Mouse (Mus musculus) ZHBTc4 (cell line): ENCODE data around the gene Col19a1.

ENCODE experiments used
- DNase-seq: peaks from one replicate; pipeline ENCODE4 v3.0.0-alpha.2; 2011; ENCODE audit warnings: low read depth, low spot score

The Col19a1 gene

GRCm38 (mm10) chr1:24461305-24461887 is 125.9 kb downstream of the Col19a1 start:
- no peak for DNase-seq

DNA sequence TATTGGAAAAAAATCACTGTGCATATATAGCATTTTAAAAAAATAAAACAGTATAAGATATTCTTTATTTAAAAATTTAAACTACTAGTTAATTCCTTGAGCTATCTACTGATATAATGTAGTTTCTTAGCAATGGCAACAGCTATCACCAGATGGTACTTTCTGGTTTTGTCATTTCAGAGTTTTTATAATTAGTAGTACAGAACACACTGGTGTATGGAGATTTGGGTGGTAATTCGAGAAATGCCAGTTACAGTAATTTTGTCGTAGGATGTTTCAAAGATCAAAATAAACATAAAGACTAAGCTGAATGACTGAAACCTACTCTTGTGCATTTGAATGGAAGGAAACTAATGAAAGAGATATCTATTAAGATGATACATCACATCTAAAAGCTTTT is 129.3 kb downstream of the Col19a1 start:
- DNase-seq: no peak

DNA sequence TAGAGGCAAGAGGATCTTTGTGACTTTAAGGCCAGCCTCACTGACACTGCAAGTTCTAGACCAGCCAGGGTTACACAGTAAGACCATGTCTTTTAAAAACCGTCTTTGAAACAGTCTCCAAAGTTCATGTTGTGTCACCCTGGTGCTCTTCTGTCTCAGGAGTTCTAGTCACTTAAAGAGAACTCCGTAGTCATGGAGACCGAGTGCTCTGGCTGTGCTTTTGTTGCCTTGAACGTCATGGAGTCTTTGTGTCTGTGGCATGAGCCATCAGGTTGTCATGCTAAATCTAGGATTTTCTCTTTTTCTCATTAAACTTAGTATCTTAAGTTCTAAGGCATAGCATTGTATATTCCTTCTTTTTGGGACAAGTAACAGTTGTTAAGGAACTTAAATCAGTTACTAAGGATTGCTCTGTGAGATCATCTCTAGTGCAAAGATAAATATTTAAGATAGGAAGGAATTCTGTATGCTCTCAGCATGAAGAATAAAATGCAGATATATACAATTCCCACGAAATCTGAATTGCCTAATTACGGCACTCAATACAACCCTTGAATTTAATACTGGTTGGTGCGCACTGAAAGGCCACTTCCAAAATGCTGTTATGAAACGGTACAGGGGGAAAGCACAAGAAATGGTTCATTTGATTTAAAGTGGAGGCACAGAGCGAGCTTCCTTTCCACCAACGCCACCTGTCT is 134.6 kb downstream of the Col19a1 start:
- peak; percentile 9 for DNase-seq

- no peak for DNase-seq
Observed at GRCm38 (mm10) chr1:24452159-24452558, 135.1 kb downstream of the Col19a1 start.

GRCm38 (mm10) chr1:24437425-24437824 is 149.8 kb downstream of the Col19a1 start:
- DNase-seq: no peak

- no peak for DNase-seq
Observed at GRCm38 (mm10) chr1:24428306-24428705, 159.0 kb downstream of the Col19a1 start.

DNA sequence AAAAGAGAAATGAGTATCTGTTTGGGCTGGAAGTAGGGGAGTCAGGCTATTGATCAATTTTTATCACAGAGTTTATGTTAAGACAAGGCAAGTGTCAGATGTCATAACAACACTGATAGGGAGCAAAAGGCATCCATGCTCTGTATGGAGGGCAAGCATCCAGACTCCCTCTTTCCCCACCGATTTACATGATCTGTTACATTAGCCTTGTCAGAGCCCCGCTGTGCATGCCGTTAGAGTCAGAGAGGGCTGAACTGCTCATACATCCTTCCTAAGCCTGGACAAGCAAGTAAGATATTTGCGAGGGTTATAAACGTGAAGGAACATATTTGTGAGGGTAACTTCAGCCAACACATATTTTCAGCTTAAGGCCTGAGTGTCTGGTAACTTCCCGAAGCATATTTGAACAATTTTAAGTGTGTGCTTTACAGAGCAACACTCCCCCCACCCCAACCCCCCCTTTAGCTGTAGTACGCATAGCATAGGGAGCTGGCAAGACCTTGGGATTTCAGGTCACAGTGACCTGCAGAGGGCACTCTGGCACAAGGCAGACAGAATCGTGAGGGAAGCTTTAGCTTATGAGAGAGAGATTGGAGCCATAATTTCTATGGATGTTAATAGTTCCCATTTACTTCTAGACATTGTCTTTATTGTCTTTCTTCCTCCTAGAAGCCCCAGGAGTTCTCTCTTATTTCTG is 209.0 kb downstream of the Col19a1 start:
- no peak for DNase-seq

GRCm38 (mm10) chr1:24374902-24375301 is 212.4 kb downstream of the Col19a1 start:
- DNase-seq: peak; percentile 56

GRCm38 (mm10) chr1:24373671-24374070 is 213.6 kb downstream of the Col19a1 start:
- DNase-seq: no peak

DNA sequence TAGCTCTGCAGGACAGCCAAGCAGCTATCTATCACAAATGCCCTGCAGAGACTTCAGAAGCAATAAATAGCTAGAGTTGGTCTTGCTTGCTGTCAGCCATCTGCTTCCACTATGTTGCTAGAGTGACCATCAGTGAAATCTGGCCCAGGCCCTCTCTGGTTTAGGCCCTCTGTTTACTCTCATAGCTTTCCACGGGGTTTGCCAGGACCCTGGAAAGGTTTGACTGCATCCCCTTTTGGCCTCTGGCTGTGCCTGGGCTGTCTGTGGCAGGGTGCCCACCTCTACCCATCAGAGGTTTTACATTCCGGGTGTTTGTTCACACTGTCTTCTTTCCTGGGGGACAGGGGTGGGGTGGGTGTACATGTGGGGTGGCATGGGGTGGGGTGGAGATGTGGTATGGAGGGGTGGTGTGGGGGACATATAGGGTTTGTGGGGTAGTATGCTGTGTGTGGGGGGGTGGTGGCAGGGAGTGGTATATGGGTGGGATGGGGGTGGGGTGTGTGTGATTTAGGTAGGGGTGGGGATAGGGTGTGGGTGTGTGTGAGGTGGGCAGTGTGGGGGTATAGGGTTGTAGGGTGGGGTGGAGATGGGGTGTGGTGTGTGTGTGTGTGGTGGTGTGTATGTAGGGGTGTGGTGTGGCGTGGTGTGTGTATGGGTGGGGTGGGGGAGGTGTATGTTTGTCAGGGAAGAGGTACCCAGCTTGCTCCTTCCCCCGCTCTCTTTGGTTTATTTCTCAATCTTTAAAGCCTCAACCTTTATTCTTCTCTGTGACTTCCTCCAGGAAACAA is 214.6 kb downstream of the Col19a1 start:
- DNase-seq: no peak

DNA sequence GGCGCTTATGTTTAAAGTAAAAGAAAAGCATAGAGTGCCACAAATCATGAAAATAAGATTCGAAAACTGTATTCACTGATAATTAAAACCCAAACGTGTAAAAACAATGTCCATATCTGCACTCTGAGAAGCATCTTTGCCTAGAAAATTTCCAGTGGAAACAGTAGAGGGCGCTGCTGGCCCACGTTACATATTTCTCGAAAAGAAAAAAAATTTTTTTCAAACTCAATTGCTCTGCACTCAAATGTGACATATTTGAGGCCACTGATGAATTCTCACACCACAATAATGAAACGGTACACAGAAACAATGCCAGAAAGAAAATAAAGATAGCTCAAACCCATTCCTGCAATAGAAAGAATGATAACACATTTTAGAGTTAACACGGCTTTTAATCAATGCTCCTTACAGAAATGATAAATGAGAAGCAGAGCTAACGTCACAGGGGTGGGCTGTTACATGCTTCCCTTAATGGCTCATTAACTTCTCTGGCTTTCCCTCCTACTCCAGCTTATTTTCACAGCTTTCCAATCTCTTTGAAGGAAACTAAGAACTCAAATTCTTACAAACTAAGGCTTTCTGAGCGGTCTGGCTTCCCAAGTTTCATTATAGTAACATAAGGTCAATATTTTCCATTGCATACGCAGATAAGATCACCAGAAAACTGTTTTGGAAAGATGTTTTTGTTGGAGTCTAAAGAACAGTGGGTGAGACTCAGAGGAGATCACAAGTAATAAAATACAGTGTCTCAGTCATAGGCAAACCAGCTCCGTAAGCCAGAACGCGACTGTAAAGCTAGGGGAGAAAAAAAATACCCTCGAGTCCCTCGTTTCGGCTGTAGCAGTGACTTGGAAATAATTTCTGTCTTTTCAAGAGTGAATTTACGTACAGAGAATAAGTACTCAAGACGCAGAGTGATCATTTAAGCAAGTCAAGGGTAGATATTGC is 219.4 kb downstream of the Col19a1 start:
- DNase-seq: no peak

DNA sequence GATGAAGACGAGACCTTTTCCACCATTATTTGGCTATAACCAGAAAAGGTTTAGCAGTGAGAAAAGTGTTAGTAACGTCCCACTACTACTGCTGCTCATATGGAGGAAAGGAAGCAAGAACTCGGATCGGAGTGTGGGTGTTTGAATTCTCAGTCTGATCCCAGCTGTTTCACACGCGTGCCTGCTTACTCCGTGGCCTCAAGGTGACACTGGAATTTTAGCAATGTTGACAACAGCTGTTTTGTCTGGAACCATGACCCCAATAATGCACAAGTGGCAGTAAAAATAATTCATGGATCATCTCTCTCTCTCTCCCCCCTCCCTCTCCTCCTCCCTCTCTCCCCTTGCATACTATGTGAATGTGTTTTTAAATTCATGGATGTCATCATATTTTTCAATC is 222.5 kb downstream of the Col19a1 start:
- DNase-seq: no peak

- DNase-seq: no peak
Observed at GRCm38 (mm10) chr1:24361990-24362635, 225.2 kb downstream of the Col19a1 start.

DNA sequence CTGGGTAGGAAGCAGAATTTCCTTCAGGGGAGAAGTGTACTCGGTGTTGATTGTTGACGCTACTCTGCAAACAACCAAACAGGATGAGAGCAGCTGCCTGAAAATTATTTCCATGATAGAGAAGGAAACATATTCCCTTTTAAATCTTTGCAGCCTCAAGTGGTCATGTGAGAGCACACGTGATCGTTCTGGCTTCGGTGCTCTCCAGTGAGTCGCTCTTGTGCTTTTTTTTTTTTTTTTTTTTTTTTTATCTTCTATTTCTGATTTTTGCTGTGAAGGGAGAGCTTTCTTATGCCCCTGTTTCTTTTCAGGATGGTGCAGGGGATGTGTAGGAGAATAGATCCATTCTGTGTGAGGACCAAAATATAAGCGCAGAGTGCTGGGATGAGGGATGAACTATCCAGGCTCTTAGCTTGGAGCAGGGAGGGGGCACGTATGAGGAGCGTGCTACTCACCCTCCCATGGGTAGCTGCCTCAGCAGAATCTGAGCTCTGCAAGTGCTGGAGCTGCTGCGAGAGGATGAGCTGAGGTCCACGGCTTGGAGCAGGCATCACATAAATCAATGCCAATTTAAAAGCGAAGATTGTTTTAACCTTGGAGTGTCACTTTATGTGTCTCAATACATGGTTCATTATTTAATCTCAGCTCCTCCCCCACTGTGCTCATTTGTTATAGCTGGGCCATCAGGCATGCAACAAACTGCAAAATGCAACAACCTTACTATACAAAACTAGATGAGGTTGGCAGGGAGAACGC is 237.6 kb downstream of the Col19a1 start:
- no peak for DNase-seq

- DNase-seq: peak; percentile 52
Observed at GRCm38 (mm10) chr1:24347621-24348160, 239.6 kb downstream of the Col19a1 start.

GRCm38 (mm10) chr1:24337556-24338275 is 249.6 kb downstream of the Col19a1 start:
- DNase-seq: peak; percentile 9

GRCm38 (mm10) chr1:24336051-24336450 is 251.2 kb downstream of the Col19a1 start:
- DNase-seq: no peak

GRCm38 (mm10) chr1:24316961-24317589 is 270.2 kb downstream of the Col19a1 start:
- DNase-seq: no peak
